8 mouse cellular contexts compared by ENCODE assay signal in the genomic region with DNA sequence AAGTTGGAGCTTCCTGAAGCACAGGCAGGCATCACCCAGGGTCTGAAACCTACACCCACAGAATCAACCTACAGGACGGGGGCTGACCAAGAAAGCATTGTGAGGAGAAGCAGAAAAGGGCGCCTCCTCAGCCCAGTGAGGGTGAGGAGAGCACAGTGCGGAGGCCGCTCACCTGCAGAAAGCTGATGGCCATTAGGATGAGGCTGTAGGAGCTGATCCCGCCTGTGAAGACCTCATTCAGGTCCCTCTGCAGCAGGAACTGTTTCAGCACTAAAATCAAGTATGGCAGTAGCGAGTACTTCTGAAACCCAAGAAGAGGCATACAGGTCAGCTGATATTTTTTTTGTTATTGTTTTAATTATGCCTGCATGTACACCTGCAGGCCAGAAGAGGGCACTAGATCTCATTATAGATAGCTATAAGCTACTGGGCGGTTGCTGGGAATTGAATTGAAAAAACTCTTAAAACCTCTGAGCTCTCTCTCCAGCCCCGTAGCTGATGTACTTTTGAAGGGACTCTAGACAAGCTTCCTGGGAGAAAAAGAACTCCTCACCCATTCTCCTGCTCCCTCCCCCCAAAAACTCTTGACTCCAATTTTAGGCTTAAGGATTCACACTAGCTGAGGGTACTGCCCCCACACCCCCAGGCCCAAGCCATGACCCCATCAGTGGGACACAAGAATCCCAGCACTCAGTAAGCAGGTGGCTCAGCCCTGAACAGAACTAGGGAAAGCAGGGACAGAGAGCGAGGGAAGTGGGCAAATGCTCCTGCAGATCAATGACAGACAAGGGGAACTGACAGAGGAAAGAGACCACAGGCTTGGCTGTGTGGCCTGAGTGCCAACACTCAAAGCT. TPM values are rescaled to one million over a fixed set of nuclear protein-coding genes. Genes with fewer than 3 reads are reported as not detected.
DNase-seq lines count a peak whose midpoint lies in the region; ATAC-seq lines count a peak whose summit lies in the region.

No protein-coding gene starts in this region.

- H3K27me3 ChIP-seq in neural tube, embryonic 11.5 days (ENCODE audit: control insufficient read depth, insufficient read depth, low read length) = no peaks in the 10 kb centered on the region
- no peaks in the 10 kb centered on the region for H3K27me3 ChIP-seq in hindbrain, embryonic 15.5 days

- no peak overlapping the region for H3K27ac ChIP-seq in neural tube, embryonic 11.5 days (ENCODE audit: low read depth, low read length)
- H3K27ac ChIP-seq in hindbrain, embryonic 15.5 days (replicated peaks) = no peak overlapping the region

- no peak overlapping the region for H3K9ac ChIP-seq in neural tube, embryonic 11.5 days (ENCODE audit: low read length)
- H3K9ac ChIP-seq in hindbrain, embryonic 15.5 days = no peak overlapping the region

- H3K4me1 ChIP-seq in neural tube, embryonic 11.5 days (ENCODE audit: control insufficient read depth, insufficient read depth, low read length) = no peaks in the 10 kb centered on the region
- 0 out of 2 replicates have a peak, but pooled peaks cover 4% of the 10 kb centered on the region for H3K4me1 ChIP-seq in hindbrain, embryonic 15.5 days (replicated peaks)

- intact Hi-C loops in left cerebral cortex, postnatal 10 days (cut with DNase I) = loop anchor here (5.0 kb wide), 1 partner anchor 108 kb away; no protein-coding TSS in a partner anchor

- DNase-seq in cerebellum, postnatal 10 days = peak; percentile 37 to 66
- no peak for DNase-seq in cerebellum, postnatal 4 days (ENCODE audit: low spot score in 2 of 2)
- DNase-seq in neural tube, embryonic 11.5 days (ENCODE audit: low spot score) = peak; percentile 38
- no peak for DNase-seq in neural tube, embryonic 10.5 days (ENCODE audit: extremely low spot score, low spot score)
- no peak for DNase-seq in spleen, adult 12 weeks (ENCODE audit: low spot score)
- DNase-seq in left cerebral cortex, postnatal 10 days (ENCODE audit: extremely low spot score in 1 of 2, low spot score in 2 of 2) = no peak

- H3K9me3 ChIP-seq in neural tube, embryonic 11.5 days (ENCODE audit: control insufficient read depth, low read length) = no peaks in the 10 kb centered on the region
- H3K9me3 ChIP-seq in hindbrain, embryonic 15.5 days = no peaks in the 10 kb centered on the region

- H3K4me3 ChIP-seq in neural tube, embryonic 11.5 days (ENCODE audit: low read depth, low read length) = no peak overlapping the region
- H3K4me3 ChIP-seq in hindbrain, embryonic 15.5 days = no peak overlapping the region

- no peak overlapping the region for H3K4me2 ChIP-seq in neural tube, embryonic 11.5 days (ENCODE audit: low read depth)
- H3K4me2 ChIP-seq in hindbrain, embryonic 15.5 days = no peak overlapping the region

- WGBS in neural tube, embryonic 11.5 days = 74% methylated on average over 9 of the region's 9 CpGs
- 67% methylated on average over 9 of the region's 9 CpGs for WGBS in hindbrain, embryonic 15.5 days

- H3K36me3 ChIP-seq in neural tube, embryonic 11.5 days (ENCODE audit: control insufficient read depth, insufficient read depth, low read length) = peaks cover 18% of the 10 kb centered on the region
- peaks cover 49% of the 10 kb centered on the region for H3K36me3 ChIP-seq in hindbrain, embryonic 15.5 days

- ATAC-seq in neural tube, embryonic 11.5 days (ENCODE audit: insufficient read depth, low FRiP score, low TSS enrichment) = no peak
- peak; percentile 80 for ATAC-seq in hindbrain, embryonic 15.5 days (ENCODE audit: low FRiP score, low read depth)
- ATAC-seq in monocyte, adult 5-6 weeks (replicated peaks; ENCODE audit: insufficient number of reproducible peaks, low FRiP score, low TSS enrichment, poor library complexity, severe bottlenecking) = 0 out of 2 replicates have a peak, but pooled peaks have one; percentile 36

RNA-seq across cellular contexts. Expression of a gene that starts 23.9 kb away (rescaled TPM):
- 139 and 143 TPM in 2 replicates for polyA plus RNA-seq in neural tube, embryonic 11.5 days (2014; fragmentation: Nextera tagmentation; extraction: Ambion mirVana)
- 73.5 and 74.6 TPM in 2 replicates for polyA plus RNA-seq in hindbrain, embryonic 15.5 days (2015; fragmentation: Nextera tagmentation; extraction: Ambion mirVana)
- total RNA-seq in monocyte, adult 5-6 weeks (2017) = 73.1 to 84.0 TPM (median 80.0 TPM) in 3 replicates
- total RNA-seq in left cerebral cortex, postnatal 10 days (2021) = 10 to 100 TPM; 67.6 to 68.9 TPM

RNA-seq across cellular contexts. Expression of a gene that starts 24.8 kb away (rescaled TPM):
- 8.5 and 10.5 TPM in 2 replicates for polyA plus RNA-seq in neural tube, embryonic 11.5 days (2014; fragmentation: Nextera tagmentation; extraction: Ambion mirVana)
- polyA plus RNA-seq in hindbrain, embryonic 15.5 days (2015; fragmentation: Nextera tagmentation; extraction: Ambion mirVana) = 7.1 and 7.3 TPM in 2 replicates
- 4.9 to 16.1 TPM (median 9.2 TPM) in 3 replicates for total RNA-seq in monocyte, adult 5-6 weeks (2017)
- total RNA-seq in left cerebral cortex, postnatal 10 days (2021) = 10 to 100 TPM; 34.3 to 40.3 TPM

Comparison
In these comparisons a context has a peak if more than half of its experiments do, and no peak if none do; other contexts are left out.
1. DNase-seq: peak in cerebellum, postnatal 10 days (2 of 2) and neural tube, embryonic 11.5 days (single experiment); none in cerebellum, postnatal 4 days (0 of 2), neural tube, embryonic 10.5 days (single experiment), spleen, adult 12 weeks (single experiment) and left cerebral cortex, postnatal 10 days (0 of 2).